Mouse (Mus musculus) cerebellum, adult 2 months (tissue): ENCODE data around the gene Topaz1.

Experiments
- CTCF ChIP-seq: fragments of 200-500 bp; IDR thresholded peaks from 2 replicates; pipeline ENCODE4 v1.5.1; 2011; ENCODE audit warnings: low read depth, mild to moderate bottlenecking, control low read depth, low read length, moderate library complexity, borderline replicate concordance; ENCODE audit not compliant: insufficient read depth
- POLR2A ChIP-seq: fragments of 200-500 bp; IDR thresholded peaks from 2 replicates; pipeline ENCODE4 v1.6.1; 2011; ENCODE audit warnings: low read length, control low read depth, borderline replicate concordance; ENCODE audit not compliant: insufficient read depth

DNA sequence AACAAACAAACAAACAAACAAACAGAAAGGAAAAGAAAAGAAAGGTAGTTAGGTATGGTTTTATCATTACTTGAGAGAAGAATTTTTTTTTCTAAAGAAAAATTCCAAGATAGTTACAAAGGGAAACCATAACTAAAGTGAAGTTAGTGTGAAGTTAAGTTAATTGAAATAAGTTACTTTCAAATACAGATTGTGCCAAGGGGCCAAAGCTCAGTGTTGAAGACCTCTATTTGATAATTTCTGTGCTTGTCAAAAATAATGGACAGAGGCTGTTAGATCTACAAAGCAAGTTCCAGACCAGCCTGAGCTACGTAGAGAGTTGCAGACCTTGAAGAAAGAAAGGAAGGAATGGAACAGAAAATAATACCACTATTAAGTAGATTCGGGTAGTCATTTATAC, 60.0 kb downstream of the Topaz1 start:
- no peak for TF ChIP-seq POLR2A
- no peak for TF ChIP-seq CTCF
